Mouse (Mus musculus) liver, embryonic 15.5 days (tissue): Measurements from ENCODE around the gene Gm28035. TPM values are rescaled to one million over a fixed set of nuclear protein-coding genes. Genes with fewer than 3 reads are reported as not detected.

Source experiments
- ATAC-seq: fragments of 200-750 bp; cut with Nextera tagmentation; 2 replicates; pipeline ENCODE4 v1.8.0; 2017; ENCODE audit warnings: moderate number of reproducible peaks, mild to moderate bottlenecking, moderate library complexity; ENCODE audit not compliant: insufficient read depth
- H3K27ac ChIP-seq: fragments of 300-500 bp; sonication (generic); replicated peaks from 2 replicates; pipeline ENCODE4 v1.5.1; 2015; ENCODE audit warnings: mild to moderate bottlenecking, inconsistent platforms
- H3K27me3 ChIP-seq: fragments of 300-500 bp; sonication (generic); 2 replicates; pipeline ENCODE4 v1.6.1; 2015; ENCODE audit warnings: mild to moderate bottlenecking, inconsistent platforms
- H3K36me3 ChIP-seq: fragments of 300-500 bp; sonication (generic); replicated peaks from 2 replicates; pipeline ENCODE4 v1.6.1; 2015; ENCODE audit warnings: moderate library complexity, mild to moderate bottlenecking, inconsistent platforms
- H3K4me1 ChIP-seq: fragments of 300-500 bp; sonication (generic); replicated peaks from 2 replicates; pipeline ENCODE4 v1.6.1; 2015; ENCODE audit warnings: inconsistent platforms
- H3K4me2 ChIP-seq: fragments of 300-500 bp; sonication (generic); 2 replicates; pipeline ENCODE4 v1.6.1; 2015; ENCODE audit warnings: moderate library complexity, mild to moderate bottlenecking, inconsistent platforms
- H3K4me3 ChIP-seq: fragments of 300-500 bp; sonication (generic); replicated peaks from 2 replicates; pipeline ENCODE4 v1.5.1; 2015; ENCODE audit warnings: mild to moderate bottlenecking, inconsistent platforms
- H3K9ac ChIP-seq: fragments of 300-500 bp; sonication (generic); 2 replicates; pipeline ENCODE4 v1.6.1; 2015; ENCODE audit warnings: moderate library complexity, mild to moderate bottlenecking, inconsistent platforms
- H3K9me3 ChIP-seq: fragments of 300-500 bp; sonication (generic); replicated peaks from 2 replicates; pipeline ENCODE4 v1.6.1; 2016; ENCODE audit warnings: inconsistent platforms
- WGBS: fragments of 180-500 bp; shearing (Covaris S2); methylation state at CpG from one replicate; pipeline ENCODE4 v1.1.7; 2015; ENCODE audit warnings: mixed read lengths; ENCODE audit not compliant: insufficient replicate concordance; 5-methylcytosine and 5-hydroxymethylcytosine counted together
- polyA plus RNA-seq: library from polyadenylated mRNA; unstranded; fragments of >200 nt; fragmentation: Nextera tagmentation; extraction: Ambion mirVana; gene quantifications from 2 replicates; pipeline ENCODE4 v1.2.1, GENCODE M21; 2015

Gene Gm28035
- polyA plus RNA-seq, 1 experiment from 2014 or later: 0.10 TPM

DNA sequence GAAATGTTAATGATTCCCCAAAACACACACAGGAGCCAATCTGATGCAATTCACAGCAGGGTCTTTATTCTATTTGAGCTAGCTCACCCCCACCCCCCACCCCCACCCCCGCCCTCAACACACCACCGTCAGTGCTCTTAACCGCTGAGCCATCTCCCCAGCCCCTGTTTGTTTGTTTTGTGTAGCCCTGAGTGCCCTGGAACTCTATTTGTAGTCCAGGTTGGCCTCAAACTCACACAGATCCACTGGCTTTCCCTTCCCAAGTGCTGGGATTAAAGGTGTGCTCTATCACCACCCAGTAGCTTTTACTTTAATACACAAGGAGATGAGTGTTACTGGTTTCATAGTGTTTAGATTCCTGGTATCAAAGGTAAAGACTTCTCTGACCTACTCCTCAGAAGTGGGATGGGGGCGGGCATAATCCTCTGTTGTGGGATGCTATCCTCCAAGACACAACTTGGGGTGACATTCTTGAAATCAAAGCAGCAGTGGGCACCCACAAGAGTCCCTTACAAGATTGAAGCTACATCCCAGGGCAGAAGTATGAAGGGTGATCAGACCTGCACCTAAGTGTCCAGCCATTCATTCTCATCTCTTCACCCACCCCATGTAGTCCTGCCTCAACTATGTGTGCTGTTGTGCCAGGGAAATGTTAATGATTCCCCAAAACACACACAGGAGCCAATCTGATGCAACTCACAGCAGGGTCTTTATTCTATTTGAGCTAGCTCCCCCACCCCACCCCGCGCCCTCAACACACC is 28.8 kb upstream of the Gm28035 start:
- H3K4me1 ChIP-seq: peaks cover 16% of the 10 kb centered on the region
- H3K4me3 ChIP-seq: no peak overlapping the region
- H3K9ac ChIP-seq: no peak overlapping the region
- H3K36me3 ChIP-seq: no peaks in the 10 kb centered on the region
- H3K27ac ChIP-seq: peak overlapping the region; percentile 59; the same call in 1 of the 2 replicates
- WGBS: 63% methylated on average over 6 of the region's 6 CpGs
- no peak overlapping the region for H3K4me2 ChIP-seq
- ATAC-seq: peak; percentile 38; the same call in 1 of the 2 replicates
- no peaks in the 10 kb centered on the region for H3K9me3 ChIP-seq
- H3K27me3 ChIP-seq: no peaks in the 10 kb centered on the region

DNA sequence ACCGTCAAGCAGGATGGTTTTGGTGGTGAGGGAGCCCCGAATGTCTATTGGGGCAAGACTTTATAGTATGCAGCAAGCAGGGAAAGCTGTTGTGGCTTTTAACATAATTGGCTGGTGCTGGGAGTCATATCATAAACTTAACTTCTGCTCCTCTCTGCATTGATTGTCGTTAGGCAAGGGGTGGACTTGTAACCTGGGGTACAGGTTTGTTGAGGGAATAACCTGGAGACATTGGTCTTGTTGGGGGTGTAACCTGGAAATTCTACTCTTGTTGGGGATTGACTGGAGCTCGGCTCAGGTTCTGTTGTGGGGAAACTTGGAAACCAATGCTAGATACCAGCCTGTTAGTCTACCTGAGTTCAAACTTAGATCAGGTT is 28.2 kb upstream of the Gm28035 start:
- Histone ChIP-seq H3K27me3 (no peaks in the 10 kb centered on the region), H3K36me3 (no peaks in the 10 kb centered on the region), H3K4me1 (peaks cover 11% of the 10 kb centered on the region; the same call in 1 of the 2 replicates), H3K4me2 (no peak overlapping the region), H3K9me3 (no peaks in the 10 kb centered on the region), H3K9ac (no peak overlapping the region), H3K27ac (peak overlapping the region; percentile 59), H3K4me3 (no peak overlapping the region)
- WGBS: 56% methylated on average over 4 of the region's 4 CpGs
- no peak for ATAC-seq

DNA sequence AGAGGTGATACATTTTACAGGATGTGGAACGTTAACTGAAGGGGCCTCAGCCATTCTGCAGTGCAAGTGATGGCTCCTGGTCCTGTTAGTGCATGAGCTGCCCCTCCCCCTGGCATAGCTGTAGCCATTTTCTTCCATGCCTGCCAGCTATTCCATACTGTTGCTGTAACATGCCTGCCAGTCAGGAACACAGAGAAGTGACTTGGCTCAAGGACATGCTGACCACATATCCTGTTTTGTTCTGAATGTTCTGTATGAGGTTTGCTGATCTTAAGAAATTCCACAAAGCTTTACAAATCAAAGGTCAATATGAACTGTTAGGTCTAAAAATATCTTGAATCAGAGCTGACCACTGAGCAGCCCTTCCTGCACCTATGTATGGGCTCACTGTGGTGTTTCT is 27.4 kb upstream of the Gm28035 start:
- no peak for ATAC-seq
- Histone ChIP-seq H3K27ac (no peak overlapping the region), H3K27me3 (no peaks in the 10 kb centered on the region), H3K4me1 (0 out of 2 replicates have a peak, but pooled peaks cover 8% of the 10 kb centered on the region), H3K36me3 (no peaks in the 10 kb centered on the region), H3K4me3 (no peak overlapping the region), H3K9me3 (no peaks in the 10 kb centered on the region), H3K9ac (no peak overlapping the region), H3K4me2 (no peak overlapping the region)
- 53% methylated on average over 1 of the region's 1 CpGs for WGBS

DNA sequence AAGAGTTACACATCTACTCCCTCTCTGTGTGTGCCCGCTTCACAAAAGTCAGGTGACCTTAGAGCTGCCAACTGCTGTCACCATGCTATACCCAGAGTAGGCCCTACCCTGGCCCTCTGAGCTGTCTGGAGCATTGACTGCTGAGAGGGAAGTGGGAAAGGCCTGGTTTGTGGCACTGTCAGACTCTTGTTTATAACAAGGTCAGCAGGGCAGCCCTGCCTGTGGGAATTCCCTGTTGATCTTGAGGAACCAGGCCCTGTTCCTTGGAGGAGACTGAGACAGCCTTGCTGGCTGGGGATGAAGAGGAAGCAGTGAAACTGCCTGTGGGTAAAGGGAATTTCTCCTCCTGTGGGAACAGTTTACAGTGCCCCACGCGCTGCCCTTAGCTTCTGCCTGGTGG is 25.6 kb upstream of the Gm28035 start:
- no peak for ATAC-seq
- Histone ChIP-seq H3K4me2 (no peak overlapping the region), H3K4me3 (no peak overlapping the region), H3K9me3 (no peaks in the 10 kb centered on the region), H3K36me3 (no peaks in the 10 kb centered on the region), H3K27ac (no peak overlapping the region), H3K9ac (no peak overlapping the region), H3K27me3 (no peaks in the 10 kb centered on the region), H3K4me1 (0 out of 2 replicates have a peak, but pooled peaks cover 8% of the 10 kb centered on the region)
- WGBS: 79% methylated on average over 3 of the region's 3 CpGs

DNA sequence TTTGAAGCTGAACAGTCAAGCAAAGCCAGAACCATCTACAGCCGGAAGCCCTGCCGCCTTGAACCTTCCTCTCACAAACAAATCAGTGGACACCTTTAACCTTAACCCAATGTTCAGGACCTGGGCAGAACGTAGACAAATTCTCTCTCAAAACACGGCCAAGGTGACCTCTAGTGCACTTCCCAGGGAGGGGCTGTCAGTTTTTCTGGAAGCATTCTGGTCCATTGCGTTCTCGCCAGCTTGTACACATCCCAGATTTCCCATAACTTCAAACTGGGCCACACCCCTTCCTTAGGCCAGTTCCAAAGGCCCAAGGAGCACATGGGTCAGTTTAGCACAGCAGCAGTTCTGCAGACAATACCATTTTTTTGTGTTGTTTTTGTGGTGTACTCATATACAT is 24.9 kb upstream of the Gm28035 start:
- no peaks in the 10 kb centered on the region for H3K27me3 ChIP-seq
- no peak overlapping the region for H3K4me3 ChIP-seq
- no peaks in the 10 kb centered on the region for H3K9me3 ChIP-seq
- H3K9ac ChIP-seq: no peak overlapping the region
- no peak overlapping the region for H3K4me2 ChIP-seq
- 0 out of 2 replicates have a peak, but pooled peaks cover 8% of the 10 kb centered on the region for H3K4me1 ChIP-seq
- no peaks in the 10 kb centered on the region for H3K36me3 ChIP-seq
- H3K27ac ChIP-seq: no peak overlapping the region
- 64% methylated on average over 6 of the region's 6 CpGs for WGBS
- no peak for ATAC-seq

DNA sequence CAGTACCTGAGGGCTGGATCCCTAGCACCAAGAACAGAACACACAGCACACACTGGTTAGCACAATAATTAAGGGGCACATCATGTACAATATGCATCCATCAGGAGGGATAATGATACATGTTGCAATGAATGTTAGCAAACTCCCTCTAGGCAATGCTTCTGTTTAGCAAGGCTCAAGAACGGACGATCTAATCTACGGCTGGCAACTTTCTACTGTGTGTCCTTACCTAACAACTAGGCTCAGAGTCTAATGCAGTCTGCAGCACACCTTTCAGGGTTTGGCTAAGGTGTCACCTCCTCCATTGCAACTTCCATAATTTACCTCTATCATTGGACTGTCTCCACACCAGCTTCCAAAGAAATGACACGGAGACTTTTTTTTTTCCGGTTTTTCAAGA is 24.1 kb upstream of the Gm28035 start:
- no peak overlapping the region for H3K27ac ChIP-seq
- no peak overlapping the region for H3K4me3 ChIP-seq
- H3K36me3 ChIP-seq: no peaks in the 10 kb centered on the region
- H3K27me3 ChIP-seq: no peaks in the 10 kb centered on the region
- 77% methylated on average over 5 of the region's 5 CpGs for WGBS
- no peak overlapping the region for H3K4me2 ChIP-seq
- H3K9ac ChIP-seq: no peak overlapping the region
- no peak for ATAC-seq
- H3K4me1 ChIP-seq: 0 out of 2 replicates have a peak, but pooled peaks cover 8% of the 10 kb centered on the region
- H3K9me3 ChIP-seq: no peaks in the 10 kb centered on the region

DNA sequence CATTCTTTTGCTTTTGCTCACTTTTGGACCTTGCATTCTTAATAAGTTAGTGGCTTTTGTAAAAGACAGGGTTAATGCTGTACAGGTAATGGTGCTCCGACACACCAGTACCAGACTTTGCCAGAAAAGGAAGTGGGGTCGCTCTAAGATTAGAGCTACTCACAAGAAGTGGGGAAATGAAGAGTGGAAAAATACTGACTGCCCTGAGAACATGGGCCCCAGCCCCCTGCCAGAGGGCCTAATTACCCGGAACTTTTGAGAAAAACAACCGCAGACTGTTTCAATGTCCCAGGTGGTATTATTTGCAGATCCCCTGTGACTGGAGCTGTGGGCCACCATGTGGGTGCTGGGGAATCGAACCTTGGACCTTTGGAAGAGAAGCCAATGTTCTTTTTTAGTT is 4.8 kb upstream of the Gm28035 start:
- no peak for ATAC-seq

DNA sequence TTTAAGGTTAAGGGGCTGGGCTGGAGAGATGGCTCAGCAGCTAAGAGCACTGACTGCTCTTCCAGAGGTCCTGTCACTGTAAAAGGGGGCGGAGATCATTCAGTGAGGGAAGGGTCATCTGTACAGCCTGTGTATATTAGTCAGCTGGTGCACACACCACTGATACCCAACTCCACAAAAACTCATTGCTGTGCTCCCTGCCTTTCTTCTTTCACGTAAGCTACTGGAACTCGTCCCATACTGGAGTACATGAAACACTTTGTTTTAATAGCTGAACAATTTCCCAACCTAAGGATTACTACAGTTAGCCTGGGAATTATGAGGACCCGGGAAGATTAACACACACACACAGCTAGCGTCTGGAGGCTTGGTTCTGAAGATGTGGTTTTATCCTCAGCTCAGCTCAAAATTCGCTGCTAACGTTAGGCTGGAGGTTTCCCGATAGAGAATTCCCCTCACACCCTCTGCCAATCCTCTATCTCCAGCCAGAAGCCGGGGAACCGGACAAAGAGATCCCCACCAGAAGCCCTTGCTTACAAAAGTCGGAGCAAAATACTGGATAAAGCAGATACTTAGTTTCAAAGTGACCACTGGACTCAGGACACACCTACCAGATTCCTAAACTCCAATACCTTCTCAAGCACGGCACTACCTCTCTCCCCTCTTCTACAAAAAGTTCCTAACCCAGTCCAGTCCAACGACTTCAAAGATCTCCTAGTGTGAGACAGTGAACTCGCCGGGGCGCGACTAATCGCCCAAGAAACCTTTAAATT is 3.8 kb upstream of the Gm28035 start:
- H3K36me3 ChIP-seq: peaks cover 15% of the 10 kb centered on the region
- peaks cover 45% of the 10 kb centered on the region for H3K4me1 ChIP-seq
- peak overlapping the region; percentile 91 for H3K4me3 ChIP-seq
- H3K27ac ChIP-seq: peak overlapping the region; percentile 92
- peak overlapping the region; percentile 77 for H3K4me2 ChIP-seq
- H3K27me3 ChIP-seq: no peaks in the 10 kb centered on the region
- H3K9me3 ChIP-seq: no peaks in the 10 kb centered on the region
- WGBS: 4% methylated on average over 18 of the region's 18 CpGs
- ATAC-seq: no peak
- H3K9ac ChIP-seq: peak overlapping the region; percentile 90

More for the DNA sequence above, 4.8 kb upstream of the Gm28035 start:
- Histone ChIP-seq H3K36me3 (peaks cover 5% of the 10 kb centered on the region), H3K4me1 (peaks cover 40% of the 10 kb centered on the region), H3K4me2 (no peak overlapping the region), H3K27ac (no peak overlapping the region), H3K9ac (no peak overlapping the region), H3K4me3 (no peak overlapping the region), H3K27me3 (no peaks in the 10 kb centered on the region), H3K9me3 (0 out of 2 replicates have a peak, but pooled peaks cover 4% of the 10 kb centered on the region)
- 37% methylated on average over 5 of the region's 5 CpGs for WGBS

DNA sequence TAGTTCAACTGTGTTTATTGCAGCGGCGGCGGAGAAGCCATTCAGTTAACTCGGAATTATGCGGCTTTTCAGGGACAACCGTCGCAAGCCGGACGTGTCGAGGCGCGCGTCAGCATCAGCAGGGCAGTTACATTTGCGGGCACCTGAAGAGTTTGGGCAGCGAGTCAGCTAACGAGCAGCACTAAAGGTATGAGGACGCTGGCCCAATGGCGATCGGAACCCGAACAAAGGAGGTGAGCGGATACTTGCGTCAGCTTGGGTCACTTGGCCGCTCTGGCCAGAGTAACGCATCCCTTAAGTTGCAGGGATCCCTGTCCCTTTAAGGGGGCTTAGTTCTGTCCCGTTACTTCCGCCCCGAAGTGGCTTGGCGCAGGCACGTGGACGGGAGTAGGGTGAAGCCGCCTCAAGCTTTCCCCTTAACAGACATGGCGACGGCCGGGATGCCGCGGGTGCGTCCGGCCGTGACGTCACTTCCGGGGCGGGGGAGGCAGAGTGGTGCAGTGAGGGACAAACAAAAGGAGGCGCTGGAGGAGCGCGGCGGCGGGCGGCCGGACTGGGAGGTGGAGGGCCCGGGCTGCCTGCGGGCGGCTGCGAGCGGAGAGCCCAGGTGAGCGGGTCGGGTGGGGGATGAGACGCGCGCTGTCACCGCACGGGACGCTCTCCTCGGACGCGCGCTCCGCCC is 3.0 kb upstream of the Gm28035 start, which contains the start of gene Lrrc8a:
Gene Lrrc8a (plus strand): TSS at position 517 of the 682 bp plus-strand sequence.
- peaks cover 22% of the 10 kb centered on the region for H3K36me3 ChIP-seq
- H3K27me3 ChIP-seq: no peaks in the 10 kb centered on the region
- peak within 1 kb of the TSS; percentile 91 for H3K4me3 ChIP-seq
- H3K9ac ChIP-seq: peak within 1 kb of the TSS; percentile 90
- H3K4me1 ChIP-seq: peaks cover 52% of the 10 kb centered on the region
- WGBS: under 1% methylated on average over 66 of the region's 67 CpGs
- H3K9me3 ChIP-seq: no peaks in the 10 kb centered on the region
- ATAC-seq: peak; percentile 91
- peak within 1 kb of the TSS; percentile 92 for H3K27ac ChIP-seq
- H3K4me2 ChIP-seq: peak within 1 kb of the TSS; percentile 77

DNA sequence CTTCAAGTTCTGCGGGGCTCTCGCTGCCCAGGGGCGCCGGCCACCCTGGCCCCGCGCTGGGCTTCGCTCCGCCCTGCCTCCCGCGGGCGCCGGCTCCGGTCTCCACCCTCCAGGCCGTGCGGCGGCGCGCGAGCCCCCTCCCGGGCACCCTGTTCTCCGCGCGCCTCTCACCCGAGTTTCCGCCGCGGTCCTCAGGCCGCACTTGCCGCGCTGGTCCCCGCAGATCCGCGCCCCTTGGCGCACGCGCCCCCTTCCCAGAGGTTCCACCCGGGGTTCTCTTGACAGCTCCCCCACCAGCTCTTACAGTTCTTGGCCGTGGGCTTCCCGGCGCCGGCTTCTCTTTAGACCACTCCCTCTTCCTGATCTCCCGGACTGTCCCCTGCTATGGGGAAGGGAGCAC is 2.5 kb upstream of the Gm28035 start:
- H3K4me2 ChIP-seq: peak overlapping the region; percentile 77
- H3K4me3 ChIP-seq: peak overlapping the region; percentile 91
- H3K27me3 ChIP-seq: no peaks in the 10 kb centered on the region
- no peaks in the 10 kb centered on the region for H3K9me3 ChIP-seq
- WGBS: under 1% methylated on average over 42 of the region's 42 CpGs
- peaks cover 27% of the 10 kb centered on the region for H3K36me3 ChIP-seq
- ATAC-seq: peak; percentile 81
- H3K27ac ChIP-seq: peak overlapping the region; percentile 92
- peak overlapping the region; percentile 90 for H3K9ac ChIP-seq
- peaks cover 58% of the 10 kb centered on the region for H3K4me1 ChIP-seq
